Mouse (Mus musculus) ES-Bruce4 (cell line): Measurements from ENCODE around the gene Sptbn2. TPM values are rescaled to one million over a fixed set of nuclear protein-coding genes. Genes with fewer than 3 reads are reported as not detected.
A peak's percentile ranks its signal among the peaks of the same experiment; 100 is the strongest.

Experiments used
- H3K27ac ChIP-seq: 2 replicates; pipeline ENCODE4 v1.5.1; 2012; ENCODE audit warnings: low read length, inconsistent platforms; ENCODE audit not compliant: insufficient read depth
- H3K27me3 ChIP-seq: 2 replicates; pipeline ENCODE4 v1.6.1; 2012; ENCODE audit warnings: mild to moderate bottlenecking, low read length, inconsistent platforms; ENCODE audit not compliant: control insufficient read depth, poor library complexity, insufficient read depth, severe bottlenecking
- H3K36me3 ChIP-seq: 2 replicates; pipeline ENCODE4 v1.6.1; 2012; ENCODE audit warnings: inconsistent platforms, mild to moderate bottlenecking, low read length, moderate library complexity; ENCODE audit not compliant: control insufficient read depth, poor library complexity, insufficient read depth, severe bottlenecking
- H3K4me1 ChIP-seq: one replicate; pipeline ENCODE4 v1.8.1; 2011; ENCODE audit warnings: low read length; ENCODE audit not compliant: control insufficient read depth, insufficient read depth
- H3K4me3 ChIP-seq: 2 replicates; pipeline ENCODE4 v1.5.1; 2011; ENCODE audit warnings: low read depth, mild to moderate bottlenecking, low read length
- H3K9ac ChIP-seq: 2 replicates; pipeline ENCODE4 v1.6.1; 2012; ENCODE audit warnings: low read depth, mild to moderate bottlenecking, inconsistent platforms; ENCODE audit not compliant: poor library complexity, severe bottlenecking
- H3K9me3 ChIP-seq: replicated peaks from 2 replicates; pipeline ENCODE4 v1.6.1; 2012; ENCODE audit warnings: mild to moderate bottlenecking, low read length, inconsistent platforms; ENCODE audit not compliant: control insufficient read depth, poor library complexity, insufficient read depth, severe bottlenecking
- CTCF ChIP-seq: IDR thresholded peaks from one replicate; pipeline ENCODE4 v1.8.1; 2011; ENCODE audit warnings: low read depth, low read length
- EP300 ChIP-seq: IDR thresholded peaks from 2 replicates; pipeline ENCODE4 v1.6.1; 2011; ENCODE audit warnings: low read depth, low read length; ENCODE audit not compliant: insufficient read depth
- POLR2A ChIP-seq: IDR thresholded peaks from one replicate; pipeline ENCODE4 v1.8.1; 2011; ENCODE audit warnings: low read length; ENCODE audit not compliant: insufficient read depth
- polyA plus RNA-seq: library from polyadenylated mRNA; stranded (reverse); fragments of >200 nt; gene quantifications from 2 replicates; pipeline ENCODE4 v1.2.4, GENCODE M21; 2011; ENCODE audit warnings: low read depth; ENCODE audit not compliant: missing spikeins, insufficient read depth, insufficient read length

The Sptbn2 gene
- polyA plus RNA-seq, 1 experiment: 13.7 TPM

- Histone ChIP-seq H3K9me3 (no peaks in the 10 kb centered on the region), H3K36me3 (no peaks in the 10 kb centered on the region)
Measured at GRCm38 (mm10) chr19:4733052-4733451, 22.1 kb downstream of the Sptbn2 start.

GRCm38 (mm10) chr19:4737866-4738265 lies 26.9 kb downstream of the Sptbn2 start:
- no peaks in the 10 kb centered on the region for H3K27me3 ChIP-seq
- peak overlapping the region; percentile 56 for H3K9ac ChIP-seq
- no peaks in the 10 kb centered on the region for H3K9me3 ChIP-seq
- no peak for TF ChIP-seq POLR2A
- TF ChIP-seq EP300: no peak
- no peaks in the 10 kb centered on the region for H3K4me1 ChIP-seq
- peak overlapping the region; percentile 46 for H3K4me3 ChIP-seq
- H3K36me3 ChIP-seq: no peaks in the 10 kb centered on the region
- H3K27ac ChIP-seq: no peak overlapping the region

More at GRCm38 (mm10) chr19:4733052-4733451, 22.1 kb downstream of the Sptbn2 start:
- Histone ChIP-seq H3K27me3 (no peaks in the 10 kb centered on the region), H3K9ac (no peak overlapping the region), H3K4me3 (no peak overlapping the region), H3K4me1 (no peaks in the 10 kb centered on the region), H3K27ac (no peak overlapping the region)
- TF ChIP-seq CTCF: no peak
- no peak for TF ChIP-seq POLR2A

GRCm38 (mm10) chr19:4739053-4739452 lies 28.1 kb downstream of the Sptbn2 start:
- H3K27me3 ChIP-seq: no peaks in the 10 kb centered on the region
- no peak overlapping the region for H3K9ac ChIP-seq
- H3K9me3 ChIP-seq: no peaks in the 10 kb centered on the region
- H3K36me3 ChIP-seq: no peaks in the 10 kb centered on the region
- no peaks in the 10 kb centered on the region for H3K4me1 ChIP-seq
- TF ChIP-seq EP300: no peak
- TF ChIP-seq POLR2A: no peak
- no peak for TF ChIP-seq CTCF
- no peak overlapping the region for H3K27ac ChIP-seq
- no peak overlapping the region for H3K4me3 ChIP-seq

DNA sequence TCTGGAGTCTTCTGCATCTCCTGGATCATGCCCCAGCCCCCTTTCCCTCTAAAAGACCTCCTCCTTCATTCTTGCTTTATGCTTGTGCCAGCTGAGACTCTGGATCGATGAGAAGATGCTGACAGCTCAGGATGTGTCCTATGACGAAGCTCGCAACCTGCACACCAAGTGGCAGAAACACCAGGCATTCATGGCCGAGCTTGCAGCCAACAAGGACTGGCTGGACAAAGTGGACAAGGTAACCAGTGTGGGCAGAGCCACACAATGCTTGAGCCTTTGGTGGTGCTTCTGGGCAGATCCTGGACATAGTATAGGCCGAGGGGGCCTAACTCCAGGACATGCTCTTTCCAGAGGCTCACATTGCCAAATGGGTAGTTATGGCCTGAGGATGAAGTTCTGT lies 28.8 kb downstream of the Sptbn2 start:
- Histone ChIP-seq H3K4me1 (no peaks in the 10 kb centered on the region), H3K27ac (no peak overlapping the region), H3K9me3 (no peaks in the 10 kb centered on the region), H3K9ac (no peak overlapping the region), H3K27me3 (no peaks in the 10 kb centered on the region), H3K4me3 (no peak overlapping the region), H3K36me3 (no peaks in the 10 kb centered on the region)
- TF ChIP-seq CTCF (no peak), POLR2A (no peak), EP300 (no peak)

GRCm38 (mm10) chr19:4741482-4741881 lies 30.5 kb downstream of the Sptbn2 start:
- Histone ChIP-seq H3K9ac (no peak overlapping the region), H3K4me3 (no peak overlapping the region), H3K27ac (no peak overlapping the region), H3K27me3 (no peaks in the 10 kb centered on the region), H3K4me1 (no peaks in the 10 kb centered on the region), H3K9me3 (no peaks in the 10 kb centered on the region), H3K36me3 (no peaks in the 10 kb centered on the region)
- TF ChIP-seq POLR2A: no peak
- TF ChIP-seq EP300: no peak
- no peak for TF ChIP-seq CTCF

GRCm38 (mm10) chr19:4742229-4742628 lies 31.3 kb downstream of the Sptbn2 start:
- no peaks in the 10 kb centered on the region for H3K36me3 ChIP-seq
- H3K4me1 ChIP-seq: no peaks in the 10 kb centered on the region
- H3K9me3 ChIP-seq: no peaks in the 10 kb centered on the region
- H3K27ac ChIP-seq: no peak overlapping the region
- H3K27me3 ChIP-seq: no peaks in the 10 kb centered on the region
- TF ChIP-seq EP300: no peak
- TF ChIP-seq CTCF: no peak
- TF ChIP-seq POLR2A: no peak
- no peak overlapping the region for H3K4me3 ChIP-seq
- no peak overlapping the region for H3K9ac ChIP-seq
